Mouse (Mus musculus): Measurements from ENCODE around the gene Kctd2.

Gene Kctd2

GRCm38 (mm10) chr11:115448998-115449397 lies 29.1 kb downstream of the Kctd2 start:
- ChIA-PET CTCF (no interaction called here), POLR2A (interaction anchor here in 1 of 4 experiments (0.8 to 1.2 kb wide), 2 partner anchors 65 to 366 kb away, joined by 3 to 4 read pairs; partner anchors contain the start of gene Jpt1)

DNA sequence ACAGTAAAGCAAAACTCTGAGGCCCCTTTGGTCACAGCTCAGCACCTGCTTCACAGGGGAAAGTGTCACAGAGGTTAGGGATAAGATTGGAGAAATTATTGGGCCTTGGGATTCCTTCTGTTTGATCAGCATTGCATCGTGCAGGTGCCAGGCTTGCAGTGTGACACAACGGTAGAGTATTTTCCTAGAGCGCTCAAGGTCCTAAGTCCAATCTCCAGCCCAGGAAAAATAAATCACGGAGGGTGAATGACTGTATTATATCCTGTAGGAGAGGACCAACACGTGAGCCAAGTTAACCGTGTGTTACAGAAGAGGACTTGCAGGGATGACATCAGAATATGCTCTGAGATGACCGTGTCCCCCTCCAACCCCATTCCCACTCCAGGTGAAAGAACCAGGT lies 30.2 kb downstream of the Kctd2 start:
- CTCF ChIA-PET, result interaction anchor here in 1 of 4 experiments (1.0 to 1.5 kb wide), 2 partner anchors 11 to 25 kb away, joined by 3 to 4 read pairs; partner anchors contain the start of gene Armc7
- POLR2A ChIA-PET, result no interaction called here

DNA sequence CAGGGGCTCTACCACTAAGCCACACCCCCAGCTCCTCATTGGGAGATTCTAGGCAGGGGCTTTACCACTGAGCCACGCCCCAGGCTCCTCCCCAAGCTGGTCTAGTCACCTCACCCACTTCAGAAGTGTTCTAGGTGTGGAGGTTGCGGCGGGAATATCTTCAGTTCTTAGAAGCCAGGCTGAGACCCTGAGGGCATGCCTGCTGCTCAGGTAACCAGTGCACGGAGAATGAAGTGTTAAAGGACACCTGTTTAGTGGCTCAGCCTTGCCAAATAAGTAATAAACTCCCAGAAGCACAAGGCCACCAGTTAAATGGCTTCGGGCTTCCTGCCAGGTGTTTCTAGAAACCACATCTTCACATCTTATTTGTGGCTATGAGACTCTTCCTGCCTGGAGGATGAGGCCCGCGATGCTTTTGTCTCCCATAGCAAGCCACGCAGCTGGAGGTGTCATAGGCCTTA lies 31.9 kb downstream of the Kctd2 start:
- CTCF ChIA-PET, result interaction anchor here in 2 of 4 experiments (0.7 to 1.1 kb wide), 3 partner anchors 9 to 35 kb away, joined by 3 read pairs; no protein-coding TSS in a partner anchor
- POLR2A ChIA-PET, result interaction anchor here in 2 of 4 experiments (0.9 to 1.0 kb wide), 2 partner anchors 10 to 23 kb away, joined by 3 to 4 read pairs; no protein-coding TSS in a partner anchor

- CTCF ChIA-PET, result interaction anchor here in 2 of 4 experiments (0.7 to 1.1 kb wide), 3 partner anchors 8 to 35 kb away, joined by 3 read pairs; no protein-coding TSS in a partner anchor
- POLR2A ChIA-PET, result interaction anchor here in 1 of 4 experiments (1.5 kb wide), 1 partner anchor 62 kb away, joined by 3 read pairs; the partner anchor contains the start of gene Jpt1
Observed at GRCm38 (mm10) chr11:115452281-115452860, 32.4 kb downstream of the Kctd2 start.

DNA sequence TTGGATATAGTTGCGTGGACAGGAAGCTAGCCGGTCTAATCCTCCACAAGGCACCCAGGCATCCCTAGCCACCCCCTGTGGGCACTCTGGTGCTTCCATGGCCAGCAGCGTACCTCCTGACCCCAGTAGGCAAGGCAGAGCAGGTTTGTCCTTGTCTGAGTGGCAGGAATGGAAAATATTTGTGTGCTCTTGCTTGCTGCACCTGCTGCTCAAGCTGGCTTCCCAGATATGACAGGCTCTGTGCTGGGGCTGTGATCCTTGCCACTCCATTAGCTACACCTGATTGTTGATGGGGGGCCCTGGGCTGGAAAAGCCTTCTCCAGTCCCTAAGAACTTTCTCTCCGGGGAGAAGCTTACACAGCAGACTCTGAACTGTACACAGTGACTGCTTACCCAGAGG lies 33.4 kb downstream of the Kctd2 start:
- POLR2A ChIA-PET, result interaction anchor here in 2 of 4 experiments (0.6 to 1.5 kb wide), 3 partner anchors 15 to 78 kb away, joined by 3 read pairs; partner anchors contain the start of gene Jpt1 (in 1 of the 2)

DNA sequence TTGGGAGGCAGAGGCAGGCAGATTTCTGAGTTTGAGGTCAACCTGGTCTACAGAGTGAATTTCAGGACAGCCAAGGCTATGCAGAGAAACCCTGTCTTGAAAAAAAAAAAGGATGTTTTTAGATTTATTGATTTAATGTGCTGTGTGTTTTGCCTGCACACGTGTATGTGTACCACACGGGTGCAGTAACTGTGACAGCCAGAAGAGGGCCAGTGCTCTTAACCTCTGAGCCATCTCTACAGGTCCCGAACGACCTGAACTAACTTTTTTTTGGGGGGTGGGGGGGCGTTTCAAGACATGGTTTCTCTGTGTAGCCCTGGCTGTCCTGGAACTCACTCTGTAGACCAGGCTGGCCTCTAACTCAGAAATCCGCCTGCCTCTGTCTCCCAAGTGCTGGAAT lies 34.9 kb downstream of the Kctd2 start:
- POLR2A ChIA-PET, result interaction anchor here in 3 of 4 experiments (0.6 to 2.0 kb wide), 4 partner anchors 16 to 65 kb away, joined by 3 to 7 read pairs (median 4); partner anchors contain the start of gene Jpt1 (in 1 of the 3)

More for the DNA sequence above, 33.4 kb downstream of the Kctd2 start:
- CTCF ChIA-PET, result no interaction called here

DNA sequence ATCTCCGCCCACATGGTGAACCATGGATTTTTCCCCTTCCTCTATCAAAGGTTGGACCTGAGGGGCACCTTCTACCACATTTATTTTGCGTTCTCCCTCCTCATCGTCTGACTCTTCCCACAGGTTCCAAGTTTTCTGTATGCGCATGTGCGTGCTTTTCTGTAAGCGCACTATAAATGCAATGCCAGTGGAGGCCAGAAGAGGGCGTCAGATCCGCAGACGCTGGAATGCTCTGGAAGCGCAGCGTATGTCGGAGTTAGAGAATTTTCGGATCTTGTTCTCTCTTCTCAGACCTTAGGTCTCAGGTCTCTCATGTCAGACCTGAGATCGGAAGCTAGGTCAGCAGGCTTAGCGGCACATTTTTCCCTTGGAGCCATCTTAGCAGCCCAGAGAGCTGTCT lies 35.7 kb downstream of the Kctd2 start:
- ChIA-PET CTCF (interaction anchor here in 3 of 4 experiments (0.6 to 1.6 kb wide), 5 partner anchors 17 to 711 kb away, joined by 3 to 7 read pairs (median 3); partner anchors contain the start of gene Armc7 (in 1 of the 3)), POLR2A (interaction anchor here (0.5 to 2.0 kb wide), 4 partner anchors 27 to 1353 kb away, joined by 3 to 9 read pairs (median 8); partner anchors contain the start of gene Jpt1 (in 1 of the 4))

More for the DNA sequence above, 34.9 kb downstream of the Kctd2 start:
- CTCF ChIA-PET, result interaction anchor here in 3 of 4 experiments (0.5 to 1.0 kb wide), 4 partner anchors 18 to 710 kb away, joined by 3 to 7 read pairs (median 3); partner anchors contain the start of gene Armc7 (in 1 of the 3)

DNA sequence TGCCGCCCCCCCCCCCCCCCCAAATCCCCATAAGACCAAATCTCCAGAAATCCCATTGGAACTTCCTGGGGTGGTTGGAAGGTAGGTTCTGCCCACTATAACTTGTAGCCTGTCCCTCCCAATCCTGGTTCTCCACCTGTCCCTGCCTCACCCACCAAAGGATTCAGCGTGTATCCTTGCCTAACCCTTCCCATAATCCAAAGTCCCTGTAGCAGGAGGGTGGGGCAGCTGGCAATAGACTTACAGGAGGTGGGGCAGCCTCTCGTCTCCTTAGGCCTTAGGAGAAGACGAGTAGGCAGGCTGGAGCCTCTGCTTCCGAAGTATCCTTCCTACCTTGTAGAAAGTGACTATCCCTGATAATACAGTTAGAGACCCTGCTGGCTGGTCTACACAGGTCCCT lies 36.3 kb downstream of the Kctd2 start:
- ChIA-PET CTCF (interaction anchor here in 2 of 4 experiments (0.6 to 1.7 kb wide), 4 partner anchors 16 to 53 kb away, joined by 3 to 6 read pairs (median 4); partner anchors contain the start of gene Mrpl58 (in 1 of the 2)), POLR2A (interaction anchor here (0.5 to 2.0 kb wide), 4 partner anchors 27 to 1352 kb away, joined by 3 to 9 read pairs (median 8); partner anchors contain the start of gene Jpt1 (in 1 of the 4))

GRCm38 (mm10) chr11:115457405-115457804 lies 37.5 kb downstream of the Kctd2 start:
- ChIA-PET POLR2A (interaction anchor here in 2 of 4 experiments (0.6 to 1.4 kb wide), 4 partner anchors 8 to 68 kb away, joined by 3 to 8 read pairs (median 4); partner anchors contain the start of gene Armc7 (in 1 of the 2)), CTCF (interaction anchor here in 1 of 4 experiments (1.2 to 1.7 kb wide), 2 partner anchors 15 to 28 kb away, joined by 3 to 6 read pairs; no protein-coding TSS in a partner anchor)

DNA sequence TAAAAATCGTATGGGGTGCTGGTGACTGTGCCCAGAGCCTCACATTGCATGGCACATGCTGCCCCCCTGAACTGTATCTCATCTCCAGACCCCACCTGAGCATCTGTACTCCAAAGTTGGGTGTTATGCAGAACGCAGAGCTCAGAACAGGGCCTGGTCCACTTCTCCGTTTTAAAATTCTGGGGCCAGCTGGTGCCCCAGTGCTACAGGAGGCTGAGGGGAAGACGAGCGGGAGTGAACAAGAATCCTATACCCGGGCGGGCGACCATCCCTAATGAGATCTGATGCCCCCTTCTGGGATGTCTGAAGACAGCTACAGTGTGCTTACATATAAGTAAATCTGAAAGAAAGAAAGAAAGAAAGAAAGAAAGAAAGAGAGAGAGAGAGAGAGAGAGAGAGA lies 41.0 kb downstream of the Kctd2 start:
- CTCF ChIA-PET, result interaction anchor here in 2 of 4 experiments (0.6 to 1.2 kb wide), 5 partner anchors 9 to 154 kb away, joined by 3 to 5 read pairs (median 3); no protein-coding TSS in a partner anchor
- POLR2A ChIA-PET, result interaction anchor here in 2 of 4 experiments (0.6 to 1.9 kb wide), 11 partner anchors 8 to 439 kb away, joined by 3 to 5 read pairs (median 4); partner anchors contain the start of gene Jpt1 (in 1 of the 2)

DNA sequence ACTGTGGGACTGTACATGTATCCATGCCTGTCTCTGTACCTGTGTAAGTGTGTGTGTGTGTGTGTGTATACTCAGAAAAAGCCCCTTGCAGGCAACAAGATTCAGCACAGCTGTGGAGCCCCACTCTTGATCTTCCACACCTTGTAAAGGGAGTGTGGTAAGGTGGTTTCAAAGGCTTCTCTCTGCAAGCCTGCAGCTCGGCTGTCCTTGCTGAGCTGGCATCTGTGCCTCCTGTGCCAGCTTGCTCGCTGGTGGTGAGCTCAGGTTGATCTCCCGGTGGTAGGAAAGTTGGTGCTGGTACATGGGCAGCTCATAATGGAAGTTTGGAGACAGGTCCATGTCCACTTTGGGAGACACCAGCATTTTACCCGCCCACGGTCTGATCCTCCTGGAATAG lies 41.9 kb downstream of the Kctd2 start:
- ChIA-PET CTCF (interaction anchor here in 3 of 4 experiments (0.6 to 2.4 kb wide), 4 partner anchors 13 to 1932 kb away, joined by 3 to 10 read pairs (median 4); partner anchors contain the start of gene Armc7 (in 1 of the 3)), POLR2A (interaction anchor here in 3 of 4 experiments (0.7 to 2.3 kb wide), 10 partner anchors 10 to 439 kb away, joined by 3 to 17 read pairs (median 4); partner anchors contain the start of genes Armc7 (in 1 of the 3) and Jpt1 (in 1 of the 3))

DNA sequence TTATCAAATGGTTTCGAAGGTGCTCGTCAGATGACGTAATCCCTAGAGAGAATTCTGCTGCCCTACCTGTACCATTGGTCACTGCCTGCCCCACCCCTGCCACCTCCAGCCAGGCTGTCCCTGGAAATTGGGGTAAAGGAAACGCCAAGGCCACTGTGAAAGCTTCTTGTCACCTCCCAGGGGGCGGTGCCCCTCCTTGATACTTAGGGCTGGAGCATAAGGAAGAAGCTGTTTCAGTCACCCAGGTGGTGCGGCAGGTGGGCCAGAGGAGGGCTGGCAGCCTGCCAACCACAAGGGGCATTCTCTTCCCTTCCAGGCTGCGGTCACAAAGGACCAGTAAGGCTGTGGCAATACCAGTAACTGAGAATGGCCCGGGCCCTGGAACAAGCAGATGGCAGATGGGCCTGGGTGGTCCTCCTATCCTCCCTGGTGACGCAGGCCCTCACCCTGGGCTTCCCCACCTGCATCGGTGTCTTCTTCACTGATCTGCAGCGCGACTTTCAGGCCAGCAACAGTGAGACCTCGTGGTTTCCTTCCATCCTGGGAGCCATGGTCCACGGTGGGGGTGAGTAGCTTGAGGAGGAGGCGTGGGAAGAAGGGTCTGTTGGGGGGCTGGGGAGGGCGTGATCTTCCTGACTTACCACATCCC lies 42.4 kb downstream of the Kctd2 start, which contains the start of gene Slc16a5:
TSS of gene Slc16a5 (plus strand) at position 232 of the 649 bp plus-strand sequence.
- POLR2A ChIA-PET, result interaction anchor here in 3 of 4 experiments (0.6 to 2.3 kb wide), 21 partner anchors 9 to 278 kb away, joined by 3 to 17 read pairs (median 4); partner anchors contain the start of genes Jpt1 (in 2 of the 3), Armc7 (in 1 of the 3) and Sumo2 (in 1 of the 3)
- CTCF ChIA-PET, result interaction anchor here (0.6 to 2.4 kb wide), 8 partner anchors 13 to 1932 kb away, joined by 3 to 10 read pairs (median 3); partner anchors contain the start of gene Armc7 (in 1 of the 4)

GRCm38 (mm10) chr11:115463397-115463796 lies 43.5 kb downstream of the Kctd2 start:
- CTCF ChIA-PET, result interaction anchor here (0.6 to 2.4 kb wide), 11 partner anchors 12 to 350 kb away, joined by 3 to 10 read pairs (median 3); partner anchors contain the start of genes Armc7 (in 2 of the 4), Caskin2 (in 1 of the 4) and Nt5c (in 1 of the 4)

GRCm38 (mm10) chr11:115464851-115465250 lies 44.9 kb downstream of the Kctd2 start:
- CTCF ChIA-PET, result no interaction called here
- POLR2A ChIA-PET, result interaction anchor here in 2 of 4 experiments (0.7 kb wide), 4 partner anchors 8 to 56 kb away, joined by 3 to 8 read pairs (median 3); no protein-coding TSS in a partner anchor

More at GRCm38 (mm10) chr11:115463397-115463796, 43.5 kb downstream of the Kctd2 start:
- POLR2A ChIA-PET, result interaction anchor here in 3 of 4 experiments (0.8 to 2.3 kb wide), 19 partner anchors 8 to 279 kb away, joined by 3 to 17 read pairs (median 4); partner anchors contain the start of genes Armc7 (in 2 of the 3), Jpt1 (in 2 of the 3), Sumo2 (in 2 of the 3) and Cdr2l (in 1 of the 3)

GRCm38 (mm10) chr11:115467217-115467618 lies 47.3 kb downstream of the Kctd2 start:
- ChIA-PET POLR2A (interaction anchor here in 1 of 4 experiments (0.7 kb wide), 2 partner anchors 61 to 62 kb away, joined by 3 to 6 read pairs; no protein-coding TSS in a partner anchor), CTCF (interaction anchor here in 1 of 4 experiments (0.6 kb wide), 1 partner anchor 49 kb away, joined by 5 read pairs; no protein-coding TSS in a partner anchor)

DNA sequence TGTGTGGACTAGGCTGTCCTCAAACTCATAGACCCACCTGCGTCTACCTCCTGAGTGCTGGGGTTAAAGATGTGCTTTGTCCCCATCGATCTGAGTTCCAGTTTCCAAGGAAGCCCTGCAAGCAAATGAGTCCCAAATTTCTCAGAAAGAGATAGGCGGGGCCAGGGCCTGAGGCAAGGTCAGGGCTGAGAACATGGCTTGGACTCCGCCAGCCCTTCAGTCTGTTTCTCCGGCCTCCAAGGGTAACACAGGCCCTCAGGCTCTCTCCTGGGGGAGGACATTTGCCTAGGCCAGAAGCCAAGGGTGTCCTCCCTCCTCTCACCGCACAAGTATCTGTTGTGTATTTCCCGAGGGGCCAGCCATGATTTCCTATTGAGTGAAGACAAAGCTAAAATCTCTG lies 52.3 kb downstream of the Kctd2 start:
- POLR2A ChIA-PET, result interaction anchor here in 3 of 4 experiments (0.8 to 2.5 kb wide), 14 partner anchors 9 to 552 kb away, joined by 3 to 10 read pairs (median 3); partner anchors contain the start of genes Cdr2l (in 2 of the 3), Jpt1 (in 2 of the 3), Fdxr (in 1 of the 3) and Mif4gd (in 1 of the 3)
- CTCF ChIA-PET, result interaction anchor here (0.6 to 2.9 kb wide), 11 partner anchors 13 to 368 kb away, joined by 3 to 8 read pairs (median 3); partner anchors contain the start of gene Fdxr (in 1 of the 4)

Measured in embryonic stem cell, embryonic (primary cell).